Mouse (Mus musculus): ENCODE results near the gene Ccnb1. TPM values are rescaled to one million over a fixed set of nuclear protein-coding genes. Genes with fewer than 3 reads are reported as not detected.
A peak's percentile ranks its signal among the peaks of the same experiment; 100 is the strongest.
"Not testable (repeated sequence)": the region's sequence is repeated elsewhere in the genome, so short reads cannot be mapped to it uniquely, and the experiment has no call there.

Gene Ccnb1
- polyA plus RNA-seq, 1 experiment: 115 TPM

GRCm38 (mm10) chr13:100805776-100806175 lies 19.4 kb upstream of the Ccnb1 start:
- H3K4me3 ChIP-seq (ENCODE audit: insufficient read depth, poor library complexity, severe bottlenecking): no peak overlapping the region
- H3K27me3 ChIP-seq (ENCODE audit: control insufficient read depth, insufficient read depth, insufficient read length): no peaks in the 10 kb centered on the region
- no peaks in the 10 kb centered on the region for H3K79me2 ChIP-seq (ENCODE audit: control insufficient read depth, insufficient read depth)
- H3K36me3 ChIP-seq (ENCODE audit: control insufficient read depth, insufficient read depth): peaks cover 66% of the 10 kb centered on the region
- no peak for TF ChIP-seq FOSL1 (IDR thresholded peaks at IDR 0.05; ENCODE audit: insufficient read depth, low read length, poor library complexity, severe bottlenecking)
- TF ChIP-seq MYOG (IDR thresholded peaks at IDR 0.05; ENCODE audit: control insufficient read depth, extremely low read depth, insufficient read length): no peak
- TF ChIP-seq MAX (IDR thresholded peaks at IDR 0.05): no peak
- no peaks in the 10 kb centered on the region for H3K79me3 ChIP-seq (ENCODE audit: low read depth)
- H3ac ChIP-seq (ENCODE audit: control insufficient read depth, insufficient read length, low read depth): no peak overlapping the region

- no peaks in the 10 kb centered on the region for H3K79me3 ChIP-seq (ENCODE audit: low read depth)
- H3ac ChIP-seq (ENCODE audit: control insufficient read depth, insufficient read length, low read depth): no peak overlapping the region
- no peaks in the 10 kb centered on the region for H3K27me3 ChIP-seq (ENCODE audit: control insufficient read depth, insufficient read depth, insufficient read length)
- TF ChIP-seq FOSL1 (IDR thresholded peaks at IDR 0.05; ENCODE audit: insufficient read depth, low read length, poor library complexity, severe bottlenecking): no peak
- no peak for TF ChIP-seq MYOG (IDR thresholded peaks at IDR 0.05; ENCODE audit: control insufficient read depth, extremely low read depth, insufficient read length)
- no peak for TF ChIP-seq CEBPB (IDR thresholded peaks at IDR 0.05; ENCODE audit: low read depth)
- TF ChIP-seq CTCF (IDR thresholded peaks at IDR 0.05; ENCODE audit: control insufficient read depth, insufficient read depth, insufficient read length): no peak
- TF ChIP-seq MAX (IDR thresholded peaks at IDR 0.05): no peak
- TF ChIP-seq USF1 (IDR thresholded peaks at IDR 0.05; ENCODE audit: low read depth): no peak
- no peak for TF ChIP-seq MYOD1 (IDR thresholded peaks at IDR 0.05; ENCODE audit: control insufficient read depth, insufficient read length, low read depth)
- peaks cover 6% of the 10 kb centered on the region for H3K36me3 ChIP-seq (ENCODE audit: control insufficient read depth, insufficient read depth)
- no peak overlapping the region for H3K4me3 ChIP-seq (ENCODE audit: insufficient read depth, poor library complexity, severe bottlenecking)
- no peaks in the 10 kb centered on the region for H3K79me2 ChIP-seq (ENCODE audit: control insufficient read depth, insufficient read depth)
Observed at GRCm38 (mm10) chr13:100797171-100797570, 10.8 kb upstream of the Ccnb1 start.

GRCm38 (mm10) chr13:100789083-100789482 lies 2.7 kb upstream of the Ccnb1 start:
- H3ac ChIP-seq (ENCODE audit: control insufficient read depth, insufficient read length, low read depth): no peak overlapping the region
- peaks cover 23% of the 10 kb centered on the region for H3K79me2 ChIP-seq (ENCODE audit: control insufficient read depth, insufficient read depth)
- H3K79me3 ChIP-seq (ENCODE audit: low read depth): peaks cover 20% of the 10 kb centered on the region
- TF ChIP-seq USF1 (IDR thresholded peaks at IDR 0.05; ENCODE audit: low read depth) (no peak), MAX (IDR thresholded peaks at IDR 0.05) (no peak), CTCF (IDR thresholded peaks at IDR 0.05; ENCODE audit: control insufficient read depth, insufficient read depth, insufficient read length) (no peak), FOSL1 (IDR thresholded peaks at IDR 0.05; ENCODE audit: insufficient read depth, low read length, poor library complexity, severe bottlenecking) (no peak), CEBPB (IDR thresholded peaks at IDR 0.05; ENCODE audit: low read depth) (no peak), MYOD1 (IDR thresholded peaks at IDR 0.05; ENCODE audit: control insufficient read depth, insufficient read length, low read depth) (no peak), MYOG (IDR thresholded peaks at IDR 0.05; ENCODE audit: control insufficient read depth, extremely low read depth, insufficient read length) (no peak)
- no peaks in the 10 kb centered on the region for H3K27me3 ChIP-seq (ENCODE audit: control insufficient read depth, insufficient read depth, insufficient read length)
- H3K4me3 ChIP-seq (ENCODE audit: insufficient read depth, poor library complexity, severe bottlenecking): no peak overlapping the region
- H3K36me3 ChIP-seq (ENCODE audit: control insufficient read depth, insufficient read depth): peaks cover 11% of the 10 kb centered on the region

- H3ac ChIP-seq (ENCODE audit: control insufficient read depth, insufficient read length, low read depth); H3K4me3 ChIP-seq (ENCODE audit: insufficient read depth, poor library complexity, severe bottlenecking); H3K27me3 ChIP-seq (ENCODE audit: control insufficient read depth, insufficient read depth, insufficient read length): not testable (repeated sequence)
- Histone ChIP-seq H3K36me3 (ENCODE audit: control insufficient read depth, insufficient read depth) (peaks cover 21% of the 10 kb centered on the region), H3K79me3 (ENCODE audit: low read depth) (peaks cover 30% of the 10 kb centered on the region), H3K79me2 (ENCODE audit: control insufficient read depth, insufficient read depth) (peaks cover 33% of the 10 kb centered on the region)
Observed at GRCm38 (mm10) chr13:100788057-100788456, 1.7 kb upstream of the Ccnb1 start.

- Histone ChIP-seq H3K79me3 (ENCODE audit: low read depth) (peaks cover 36% of the 10 kb centered on the region), H3K27me3 (ENCODE audit: control insufficient read depth, insufficient read depth, insufficient read length) (no peaks in the 10 kb centered on the region), H3K79me2 (ENCODE audit: control insufficient read depth, insufficient read depth) (peaks cover 39% of the 10 kb centered on the region), H3K4me3 (ENCODE audit: insufficient read depth, poor library complexity, severe bottlenecking) (no peak overlapping the region), H3K36me3 (ENCODE audit: control insufficient read depth, insufficient read depth) (peaks cover 27% of the 10 kb centered on the region), H3ac (ENCODE audit: control insufficient read depth, insufficient read length, low read depth) (no peak overlapping the region)
- TF ChIP-seq CTCF (IDR thresholded peaks at IDR 0.05; ENCODE audit: control insufficient read depth, insufficient read depth, insufficient read length): no peak
- TF ChIP-seq MYOG (IDR thresholded peaks at IDR 0.05; ENCODE audit: control insufficient read depth, extremely low read depth, insufficient read length): no peak
- no peak for TF ChIP-seq MAX (IDR thresholded peaks at IDR 0.05)
- TF ChIP-seq MYOD1 (IDR thresholded peaks at IDR 0.05; ENCODE audit: control insufficient read depth, insufficient read length, low read depth): no peak
- TF ChIP-seq USF1 (IDR thresholded peaks at IDR 0.05; ENCODE audit: low read depth): no peak
- no peak for TF ChIP-seq FOSL1 (IDR thresholded peaks at IDR 0.05; ENCODE audit: insufficient read depth, low read length, poor library complexity, severe bottlenecking)
- no peak for TF ChIP-seq CEBPB (IDR thresholded peaks at IDR 0.05; ENCODE audit: low read depth)
Observed at GRCm38 (mm10) chr13:100787316-100788010, 1.1 kb upstream of the Ccnb1 start.

GRCm38 (mm10) chr13:100785806-100786413 lies 460 bp downstream of the Ccnb1 start:
- peak overlapping the region; percentile 96 for H3K4me3 ChIP-seq (ENCODE audit: insufficient read depth, poor library complexity, severe bottlenecking)
- no peaks in the 10 kb centered on the region for H3K27me3 ChIP-seq (ENCODE audit: control insufficient read depth, insufficient read depth, insufficient read length)
- H3K79me2 ChIP-seq (ENCODE audit: control insufficient read depth, insufficient read depth): peaks cover 54% of the 10 kb centered on the region
- H3ac ChIP-seq (ENCODE audit: control insufficient read depth, insufficient read length, low read depth): peak overlapping the region; percentile 99
- H3K36me3 ChIP-seq (ENCODE audit: control insufficient read depth, insufficient read depth): peaks cover 43% of the 10 kb centered on the region
- no peak for TF ChIP-seq FOSL1 (IDR thresholded peaks at IDR 0.05; ENCODE audit: insufficient read depth, low read length, poor library complexity, severe bottlenecking)
- no peak for TF ChIP-seq MYOG (IDR thresholded peaks at IDR 0.05; ENCODE audit: control insufficient read depth, extremely low read depth, insufficient read length)
- no peak for TF ChIP-seq MAX (IDR thresholded peaks at IDR 0.05)
- TF ChIP-seq CTCF (IDR thresholded peaks at IDR 0.05; ENCODE audit: control insufficient read depth, insufficient read depth, insufficient read length): no peak
- no peak for TF ChIP-seq CEBPB (IDR thresholded peaks at IDR 0.05; ENCODE audit: low read depth)
- TF ChIP-seq USF1 (IDR thresholded peaks at IDR 0.05; ENCODE audit: low read depth): no peak
- no peak for TF ChIP-seq MYOD1 (IDR thresholded peaks at IDR 0.05; ENCODE audit: control insufficient read depth, insufficient read length, low read depth)
- peaks cover 41% of the 10 kb centered on the region for H3K79me3 ChIP-seq (ENCODE audit: low read depth)
